Mouse (Mus musculus) cerebellum, adult 9-10 months (tissue): ENCODE results near the gene Ifi214.
"Not testable (repeated sequence)": the region's sequence is repeated elsewhere in the genome, so short reads cannot be mapped to it uniquely, and the experiment has no call there.

Source experiments
- DNase-seq: peaks from one replicate; pipeline ENCODE4 v3.0.0; 2022

Gene Ifi214

GRCm38 (mm10) chr1:173535791-173536190, at the start of gene Ifi214:
TSS of gene Ifi214 (minus strand) at chr1:173535957.
- not testable (repeated sequence) for DNase-seq

GRCm38 (mm10) chr1:173579921-173580585, 44.3 kb upstream of the Ifi214 start:
- no peak for DNase-seq

- DNase-seq, result no peak
These were observed 43.3 kb upstream of the Ifi214 start for GRCm38 (mm10) chr1:173579079-173579478.

- not testable (repeated sequence) for DNase-seq
These were observed 14.8 kb upstream of the Ifi214 start for GRCm38 (mm10) chr1:173550491-173551050.

GRCm38 (mm10) chr1:173548798-173549197, 13.0 kb upstream of the Ifi214 start:
- DNase-seq, result not testable (repeated sequence)

- no peak for DNase-seq
These were observed 14.3 kb downstream of the Ifi214 start for GRCm38 (mm10) chr1:173521452-173521851.

GRCm38 (mm10) chr1:173510595-173510994, 25.2 kb downstream of the Ifi214 start:
- not testable (repeated sequence) for DNase-seq

GRCm38 (mm10) chr1:173491483-173491882, 44.3 kb downstream of the Ifi214 start:
- DNase-seq, result not testable (repeated sequence)

GRCm38 (mm10) chr1:173490812-173491480, 44.8 kb downstream of the Ifi214 start, which contains the start of gene Ifi206:
TSS of gene Ifi206 (minus strand) at chr1:173491041.
- not testable (repeated sequence) for DNase-seq

GRCm38 (mm10) chr1:173481182-173481574, 54.6 kb downstream of the Ifi214 start:
- not testable (repeated sequence) for DNase-seq

- DNase-seq, result not testable (repeated sequence)
These were observed 55.2 kb downstream of the Ifi214 start for GRCm38 (mm10) chr1:173480399-173481181.
